Mouse (Mus musculus) liver, embryonic 15.5 days (tissue): ENCODE data around the gene Tyk2. TPM values are rescaled to one million over a fixed set of nuclear protein-coding genes. Genes with fewer than 3 reads are reported as not detected.

Source experiments
- microRNA-seq: library from miRNA; unstranded; fragments of <30 nt; microRNA quantifications from one replicate; pipeline ENCODE4, GENCODE M21; 2016
- polyA plus RNA-seq: library from polyadenylated mRNA; unstranded; fragments of >200 nt; fragmentation: Nextera tagmentation; extraction: Ambion mirVana; gene quantifications from 2 replicates; pipeline ENCODE4 v1.2.1, GENCODE M21; 2015

The Tyk2 gene
- polyA plus RNA-seq, 1 experiment from 2014 or later, result 7.4 TPM

Small RNA genes lying within 50 kb of the gene (microRNA-seq; reads per million reads assigned to microRNA genes)
- gene Mir7082, result not detected

Other genes starting within 250 kb of the Tyk2 start
- 55.0 and 61.3 TPM in 2 replicates for gene Ppan, start 243.1 kb downstream of the Tyk2 start, polyA plus RNA-seq
- 178 and 180 TPM in 2 replicates for gene Eif3g, start 232.6 kb downstream of the Tyk2 start, polyA plus RNA-seq
- 54.5 and 59.1 TPM in 2 replicates for gene Dnmt1, start 171.4 kb downstream of the Tyk2 start, polyA plus RNA-seq
- 4.2 and 4.8 TPM in 2 replicates for gene S1pr2, start 154.5 kb downstream of the Tyk2 start, polyA plus RNA-seq
- 62.1 and 66.9 TPM in 2 replicates for gene Mrpl4, start 128.5 kb downstream of the Tyk2 start, polyA plus RNA-seq
- 10.2 and 11.3 TPM in 2 replicates for gene Icam1, start 115.3 kb downstream of the Tyk2 start, polyA plus RNA-seq
- gene Icam4, start 101.9 kb downstream of the Tyk2 start, polyA plus RNA-seq, result 195 and 201 TPM in 2 replicates
- gene Icam5, start 99.2 kb downstream of the Tyk2 start, polyA plus RNA-seq, result 0.25 and 0.43 TPM in 2 replicates
- gene Zglp1, start 64.2 kb downstream of the Tyk2 start, polyA plus RNA-seq, result 0.63 TPM in 1 of 2 replicates, not detected in the other
- 0.18 and 0.50 TPM in 2 replicates for gene Gm49373, start 58.1 kb downstream of the Tyk2 start, polyA plus RNA-seq
- 29.1 and 31.1 TPM in 2 replicates for gene Fdx1l, start 57.6 kb downstream of the Tyk2 start, polyA plus RNA-seq
- 1.9 and 2.4 TPM in 2 replicates for gene Gm38431, start 39.2 kb downstream of the Tyk2 start, polyA plus RNA-seq
- gene Raver1, start 39.2 kb downstream of the Tyk2 start, polyA plus RNA-seq, result 21.7 and 23.4 TPM in 2 replicates
- 115 and 122 TPM in 2 replicates for gene Cdc37, start 18.7 kb upstream of the Tyk2 start, polyA plus RNA-seq
- 1.7 and 1.8 TPM in 2 replicates for gene Pde4a, start 34.5 kb upstream of the Tyk2 start, polyA plus RNA-seq
- gene Keap1, start 108.1 kb upstream of the Tyk2 start, polyA plus RNA-seq, result 27.9 and 30.5 TPM in 2 replicates
- gene S1pr5, start 117.2 kb upstream of the Tyk2 start, polyA plus RNA-seq, result 0.06 and 0.07 TPM in 2 replicates
- 97.2 and 118 TPM in 2 replicates for gene Atg4d, start 134.1 kb upstream of the Tyk2 start, polyA plus RNA-seq
- 6.0 and 6.7 TPM in 2 replicates for gene Kri1, start 156.7 kb upstream of the Tyk2 start, polyA plus RNA-seq
- 129 and 144 TPM in 2 replicates for gene Cdkn2d, start 160.2 kb upstream of the Tyk2 start, polyA plus RNA-seq
- gene Ap1m2, start 181.1 kb upstream of the Tyk2 start, polyA plus RNA-seq, result 0.28 and 0.68 TPM in 2 replicates
- gene Slc44a2, start 189.5 kb upstream of the Tyk2 start, polyA plus RNA-seq, result 16.7 and 17.6 TPM in 2 replicates
- gene Ilf3, start 236.6 kb upstream of the Tyk2 start, polyA plus RNA-seq, result 38.8 and 42.2 TPM in 2 replicates